Mouse (Mus musculus) cerebellum, adult 2 months (tissue): ENCODE data around the gene Prmt9.

Experiments used
- CTCF ChIP-seq: fragments of 200-500 bp; IDR thresholded peaks from 2 replicates; pipeline ENCODE4 v1.5.1; 2011; ENCODE audit warnings: low read depth, mild to moderate bottlenecking, control low read depth, low read length, moderate library complexity, borderline replicate concordance; ENCODE audit not compliant: insufficient read depth
- POLR2A ChIP-seq: fragments of 200-500 bp; IDR thresholded peaks from 2 replicates; pipeline ENCODE4 v1.6.1; 2011; ENCODE audit warnings: low read length, control low read depth, borderline replicate concordance; ENCODE audit not compliant: insufficient read depth

GRCm38 (mm10) chr8:77629858-77630537 lies 80.8 kb downstream of the Prmt9 start:
- TF ChIP-seq CTCF: peak; percentile 89
- TF ChIP-seq POLR2A: no peak
